Mouse (Mus musculus): ENCODE measurements around the gene Phb.

Phb gene

DNA sequence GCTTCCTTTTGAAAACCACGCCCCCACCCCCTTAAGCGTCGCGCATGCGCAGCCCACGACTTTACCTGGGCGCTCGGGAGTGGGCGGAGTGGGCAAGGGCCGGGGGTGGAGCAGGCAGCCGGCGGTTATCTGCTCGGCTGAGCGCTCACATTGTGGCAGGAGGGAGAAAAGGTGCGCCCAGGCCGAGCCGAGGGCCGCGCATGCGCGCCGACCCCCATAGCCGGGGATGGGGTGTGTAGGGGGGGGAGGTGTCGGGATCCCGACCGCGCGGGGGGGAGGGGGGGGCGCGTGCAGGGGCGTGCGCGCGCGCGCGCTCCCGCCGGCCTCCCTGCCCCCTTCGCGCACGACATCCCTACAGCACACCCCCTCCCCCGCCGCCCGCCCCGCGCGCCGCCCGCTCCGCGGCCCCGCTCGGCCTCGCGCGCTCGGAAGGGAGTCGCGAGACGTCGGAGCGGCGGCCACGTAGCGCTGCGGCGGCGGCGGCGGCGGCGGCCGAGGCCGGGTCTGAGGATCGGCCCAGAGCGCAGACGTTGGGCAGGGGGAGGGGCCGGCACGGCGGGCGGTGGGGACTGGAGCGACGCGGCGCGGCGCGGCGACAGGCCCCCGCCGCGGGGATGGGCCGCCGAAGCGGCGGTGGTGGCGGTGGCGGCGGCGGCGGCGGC lies 45.9 kb downstream of the Phb start, which contains the start of gene Zfp652:
Zfp652 (plus strand) TSS at position 111 of the 662 bp plus-strand sequence.
- DNase-seq (ENCODE audit: low spot score) = peak; percentile 86

DNA sequence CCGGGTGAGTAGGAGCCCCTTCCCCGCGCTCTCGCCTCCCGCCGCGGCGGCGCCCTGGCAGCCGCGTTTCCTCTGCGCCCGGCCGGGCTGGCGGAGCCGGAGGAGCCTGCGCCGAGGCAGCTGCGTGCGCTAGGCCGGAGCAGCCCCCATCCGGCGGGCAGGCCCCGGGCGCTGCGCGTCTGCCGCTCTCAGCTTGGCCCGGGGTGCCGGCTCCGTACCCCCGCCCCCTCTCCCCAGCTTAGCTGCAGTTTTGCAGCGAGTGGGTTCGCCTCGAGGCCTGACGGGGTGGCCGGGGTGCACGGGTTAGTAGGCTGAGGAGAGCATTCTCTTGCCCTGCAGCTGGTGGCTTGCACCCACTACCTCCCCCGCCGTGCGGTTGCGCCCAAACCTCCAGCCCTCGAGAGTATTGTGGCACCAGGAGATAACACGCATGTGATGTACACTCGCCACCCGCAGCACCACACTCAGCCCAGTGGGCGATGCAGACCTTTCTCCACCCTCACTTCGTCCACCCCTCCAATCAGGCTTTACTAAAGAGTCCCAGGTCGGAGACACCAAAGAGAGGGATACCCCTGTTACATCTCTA lies 46.6 kb downstream of the Phb start:
- DNase-seq (ENCODE audit: low spot score) = peak; percentile 66

DNA sequence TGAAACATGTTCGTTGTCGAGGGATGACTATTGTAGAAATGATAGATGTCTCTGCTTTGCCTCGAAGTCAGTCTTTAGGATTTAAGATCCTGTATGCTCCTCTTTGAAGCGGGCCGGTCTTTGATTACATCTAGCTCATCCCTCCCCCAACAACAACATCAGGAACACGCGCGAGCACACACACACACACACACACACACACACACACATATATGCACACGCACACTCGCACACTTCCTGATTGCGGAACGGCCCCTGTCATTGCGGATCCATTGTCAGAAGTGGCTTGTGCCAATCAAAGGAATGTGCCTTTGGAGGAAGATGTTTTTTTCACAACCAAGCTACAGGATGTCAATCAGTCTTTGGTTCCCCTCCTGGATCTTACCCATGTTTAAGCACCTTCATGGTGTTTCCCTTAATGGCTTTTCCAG lies 47.1 kb downstream of the Phb start:
- DNase-seq (ENCODE audit: low spot score) = no peak

DNA sequence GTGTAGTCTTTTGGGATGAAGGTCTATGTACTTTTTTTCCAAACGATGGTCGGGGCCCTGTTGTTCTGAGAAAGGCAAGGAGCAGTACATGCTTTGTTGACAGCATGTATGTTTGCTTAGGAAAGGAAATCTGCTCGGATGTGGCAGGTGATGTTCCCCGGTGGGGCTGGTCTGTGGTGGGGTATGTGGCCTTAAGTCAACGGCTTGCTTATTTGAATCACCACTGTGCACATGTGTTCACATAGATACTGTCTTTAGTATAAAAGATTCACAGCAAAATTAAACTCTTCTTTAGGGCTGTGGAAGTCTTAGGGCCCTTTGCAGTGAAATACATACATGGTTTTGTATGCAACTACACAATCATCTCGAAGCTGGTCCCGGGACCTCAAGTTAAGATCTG lies 47.7 kb downstream of the Phb start:
- DNase-seq (ENCODE audit: low spot score) = no peak

DNA sequence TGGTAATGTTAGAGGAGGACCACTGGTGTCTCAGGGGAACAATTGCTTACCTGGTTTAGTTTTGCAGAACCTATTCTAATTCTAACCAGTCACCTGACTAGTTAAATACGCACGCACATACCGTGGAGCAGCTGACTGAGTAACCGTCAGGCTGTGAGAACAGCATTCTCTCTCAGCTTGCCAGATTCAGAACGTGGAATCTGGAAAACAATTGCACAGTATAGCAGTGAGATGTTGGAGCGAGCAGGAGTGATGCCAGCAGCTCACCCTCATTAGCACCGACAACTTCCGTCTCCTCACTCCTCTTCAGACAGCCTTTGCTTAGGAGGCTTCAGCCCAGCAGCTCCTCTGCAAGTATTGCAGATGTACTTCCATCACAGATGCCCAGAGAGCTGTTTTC lies 49.4 kb downstream of the Phb start:
- no peak for DNase-seq (ENCODE audit: low spot score)

DNA sequence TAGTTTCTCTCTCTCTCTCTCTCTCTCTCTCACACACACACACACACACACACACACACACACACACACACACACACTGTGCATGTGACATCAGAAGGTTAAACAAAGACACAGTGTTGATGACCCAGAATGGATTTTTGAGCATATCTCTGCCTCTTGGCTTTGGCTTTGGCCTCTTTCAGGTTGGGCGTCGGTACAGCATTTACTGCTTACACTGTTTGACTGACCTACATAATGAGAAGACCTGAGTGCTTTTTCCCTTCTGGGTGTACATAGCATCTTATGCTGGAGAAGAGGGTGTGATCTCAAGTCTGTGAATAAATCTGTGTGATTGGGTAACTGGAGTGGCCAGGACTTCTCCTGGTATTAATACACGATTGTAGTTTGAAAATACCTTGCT lies 52.6 kb downstream of the Phb start:
- DNase-seq (ENCODE audit: low spot score) = no peak

DNA sequence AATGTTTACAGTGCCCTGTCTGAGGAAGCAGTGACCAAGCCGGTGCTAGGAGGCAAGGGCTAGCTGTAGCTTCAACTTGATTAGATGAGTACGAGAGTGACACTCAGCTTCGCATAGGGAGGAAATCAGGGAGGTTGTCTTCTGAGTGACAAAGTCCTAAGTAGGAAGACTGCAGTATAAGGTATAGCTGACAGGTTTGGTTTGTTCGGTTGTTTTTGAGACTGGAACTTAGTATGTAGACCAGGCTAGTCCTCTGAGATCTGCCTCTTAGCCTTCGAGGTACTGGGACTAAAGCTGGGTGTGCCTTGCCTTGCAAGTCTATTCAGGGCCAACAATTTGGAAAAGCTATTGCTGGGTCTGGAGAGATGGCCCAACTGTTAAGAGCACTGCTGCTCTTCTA lies 56.5 kb downstream of the Phb start, which contains the start of gene B130006D01Rik:
B130006D01Rik (plus strand) TSS at position 301 of the 400 bp plus-strand sequence.
- DNase-seq (ENCODE audit: low spot score) = no peak

DNA sequence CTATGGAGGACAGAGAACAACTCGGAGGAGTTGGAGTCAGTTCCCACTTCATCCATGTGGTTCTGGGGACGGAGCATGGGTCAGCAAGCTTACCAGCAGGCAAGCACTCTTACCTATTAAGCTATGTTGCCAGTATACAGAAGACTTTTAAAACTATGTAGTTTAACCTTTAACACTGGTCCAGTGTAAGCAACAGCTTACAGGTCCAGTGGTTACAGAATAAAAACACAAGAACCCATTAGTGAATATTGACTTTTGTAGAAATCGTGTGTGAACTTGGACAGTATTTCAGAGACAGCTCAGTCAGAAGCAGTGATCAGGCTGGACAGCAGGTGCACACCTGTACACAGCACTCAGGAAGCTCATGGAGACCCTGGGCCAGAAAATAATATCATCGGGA lies 57.7 kb downstream of the Phb start:
- no peak for DNase-seq (ENCODE audit: low spot score)

DNA sequence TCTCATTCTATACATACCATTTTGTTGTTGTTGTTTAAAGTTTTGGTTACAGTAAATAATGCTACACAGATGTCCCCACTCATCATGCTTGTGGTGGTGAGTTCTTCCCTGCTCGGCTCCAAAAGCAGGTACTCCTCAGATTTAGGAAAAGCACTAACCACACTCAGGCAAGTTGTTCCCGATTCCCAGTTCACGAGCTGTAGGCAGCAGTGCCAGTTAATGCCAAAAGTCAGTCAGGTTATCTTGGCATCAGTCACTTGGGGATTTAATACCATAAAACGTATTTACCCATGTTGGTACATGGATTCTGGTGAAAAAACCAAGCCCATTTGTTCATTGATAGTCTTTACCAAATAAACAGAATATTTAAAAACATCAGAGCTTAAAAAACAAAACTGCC lies 59.4 kb downstream of the Phb start:
- DNase-seq (ENCODE audit: low spot score) = no peak

DNA sequence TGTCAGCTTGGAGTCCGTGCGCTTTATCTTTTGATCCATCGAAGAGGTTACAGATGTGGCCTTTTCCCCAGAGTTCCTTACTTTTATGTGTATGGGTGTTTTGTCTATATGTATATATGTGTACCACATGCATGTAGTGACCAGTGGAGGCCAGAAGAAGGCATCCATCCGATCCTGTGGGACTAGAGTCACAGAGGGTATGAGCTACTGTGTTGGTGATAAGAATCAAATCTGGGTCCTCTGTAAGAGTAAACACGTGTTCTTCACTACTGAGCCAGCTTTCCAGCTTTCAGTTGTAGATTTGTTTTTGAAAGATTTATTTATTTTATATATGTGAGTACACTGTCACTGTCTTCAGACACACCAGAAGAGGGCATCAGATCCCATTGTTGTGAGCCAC lies 61.2 kb downstream of the Phb start:
- no peak for DNase-seq (ENCODE audit: low spot score)

DNA sequence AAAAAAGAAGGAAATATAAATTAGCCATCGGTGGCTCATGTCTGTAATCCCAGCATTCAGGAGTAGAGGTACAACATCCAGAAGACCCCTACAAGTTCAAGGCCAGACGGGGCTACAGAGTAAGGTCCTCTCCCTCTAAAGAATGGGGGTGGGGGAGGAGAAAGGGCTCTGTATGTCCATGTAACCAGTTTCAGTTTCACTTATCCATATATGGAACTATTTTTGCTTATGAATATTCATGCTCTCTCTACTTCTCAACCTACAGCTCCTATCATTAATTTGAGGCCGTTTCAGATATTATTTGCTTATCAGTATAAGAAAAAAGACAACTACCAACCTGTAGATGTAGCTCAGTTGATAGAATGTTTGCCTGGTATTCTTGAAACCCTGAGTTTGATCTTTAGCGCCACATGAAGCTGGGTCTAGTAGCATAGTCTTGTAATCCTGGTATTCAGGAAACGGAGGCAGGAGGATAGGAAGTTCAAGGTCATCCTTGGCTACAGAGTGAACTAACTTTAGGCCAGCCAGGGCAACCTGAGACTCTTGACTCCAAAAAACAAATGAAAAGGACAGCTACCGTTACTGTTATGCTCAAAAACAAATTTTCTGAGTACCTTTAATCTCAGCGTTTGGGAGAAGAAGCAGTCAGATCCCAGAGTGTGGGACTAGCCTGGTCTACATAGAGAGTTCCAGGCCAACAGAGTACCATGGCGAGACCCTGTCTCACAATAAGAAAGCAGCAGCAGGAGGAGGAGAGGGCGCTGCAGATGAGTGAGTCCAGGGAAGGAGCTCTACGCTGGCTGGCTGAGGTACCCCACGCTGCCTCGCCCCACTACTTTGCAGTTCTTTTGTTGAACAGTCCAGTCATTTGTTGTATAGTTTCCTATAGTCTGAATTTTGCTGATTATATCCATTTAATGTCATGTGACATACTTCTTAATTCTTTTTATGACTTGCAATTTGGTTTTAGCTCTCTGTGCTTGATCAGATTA lies 62.5 kb downstream of the Phb start:
- no peak for DNase-seq (ENCODE audit: low spot score)
